Mouse (Mus musculus): ENCODE data around the gene Gp6. TPM values are rescaled to one million over a fixed set of nuclear protein-coding genes. Genes with fewer than 3 reads are reported as not detected.

Gene Gp6
- not detected for polyA plus RNA-seq (2017; shearing (Covaris generic))

DNA sequence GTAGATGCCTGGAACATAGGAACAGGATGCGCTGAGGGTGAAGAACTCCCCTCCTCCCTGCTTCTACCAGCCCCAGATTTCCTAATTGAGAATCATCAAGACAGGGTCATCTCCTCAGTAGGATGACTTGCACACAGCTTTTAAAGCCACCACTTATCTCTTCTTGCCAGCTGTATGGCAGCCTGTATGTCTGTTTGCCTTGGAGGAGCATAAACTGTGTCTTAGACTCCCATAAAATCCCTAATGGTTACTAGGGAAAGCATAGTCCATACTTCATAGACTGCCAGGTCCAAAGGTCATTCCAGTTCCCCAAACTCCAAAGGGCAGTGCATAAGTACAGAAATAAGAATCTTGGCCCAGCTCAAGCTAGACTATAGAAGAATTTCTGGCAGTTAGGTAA, at the start of gene Gp6:
Gene Gp6 (minus strand): TSS at position 15 of the 400 bp plus-strand sequence.

DNA sequence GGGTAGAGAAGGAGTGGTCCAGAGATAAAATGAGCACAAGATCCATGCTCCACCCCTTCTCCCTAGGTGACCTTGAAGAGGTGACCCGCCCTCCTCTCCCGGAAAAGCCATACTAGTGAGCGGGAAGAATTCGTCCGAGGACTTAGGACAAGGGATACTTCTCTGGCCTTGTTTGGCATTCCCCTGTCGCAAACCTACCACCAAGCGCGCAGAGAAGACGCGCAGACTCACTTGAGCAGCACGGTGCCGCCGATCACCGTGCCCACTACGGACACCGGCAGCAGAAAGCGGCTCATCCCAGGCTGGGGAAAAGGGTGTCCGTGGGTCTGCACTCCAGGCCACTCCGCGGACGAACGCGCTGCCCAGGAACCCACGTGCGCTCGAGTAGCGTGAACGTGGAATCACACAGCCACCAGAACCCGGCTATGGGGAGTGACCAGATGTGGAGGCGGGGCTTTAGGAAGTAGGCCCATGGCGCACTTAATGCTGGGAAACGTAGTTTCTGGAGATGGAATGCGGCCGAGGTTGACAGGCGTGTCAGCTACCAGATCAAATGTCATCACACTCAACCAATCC, 47.8 kb upstream of the Gp6 start, which contains the start of gene Rdh13:
Gene Rdh13 (minus strand): TSS at position 434 of the 576 bp plus-strand sequence.

GRCm38 (mm10) chr7:4337509-4337908, 60.0 kb downstream of the Gp6 start, which contains the start of gene Ncr1:
Ncr1 (plus strand) TSS chr7:4337724.

Other genes with a start within 250 kb of the Gp6 start
- gene Leng9, start 247.4 kb downstream of the Gp6 start, polyA plus RNA-seq (2017; shearing (Covaris generic)), result 18.7 TPM
- not detected for gene Cdc42ep5, start 232.9 kb downstream of the Gp6 start, polyA plus RNA-seq (2017; shearing (Covaris generic))
- gene Lilra5, start 160.0 kb downstream of the Gp6 start, polyA plus RNA-seq (2017; shearing (Covaris generic)), result not detected
- not detected for gene Ncr1, start 60.0 kb downstream of the Gp6 start, polyA plus RNA-seq (2017; shearing (Covaris generic))
- 3.0 TPM for gene Rdh13, start 47.9 kb upstream of the Gp6 start, polyA plus RNA-seq (2017; shearing (Covaris generic))
- gene Eps8l1, start 62.9 kb upstream of the Gp6 start, polyA plus RNA-seq (2017; shearing (Covaris generic)), result 9.4 TPM
- gene Ppp1r12c, start 103.9 kb upstream of the Gp6 start, polyA plus RNA-seq (2017; shearing (Covaris generic)), result 203 TPM
- gene Tnnt1, start 118.6 kb upstream of the Gp6 start, polyA plus RNA-seq (2017; shearing (Covaris generic)), result 2.5 TPM
- not detected for gene Tnni3, start 126.5 kb upstream of the Gp6 start, polyA plus RNA-seq (2017; shearing (Covaris generic))
- gene Dnaaf3, start 134.7 kb upstream of the Gp6 start, polyA plus RNA-seq (2017; shearing (Covaris generic)), result not detected
- gene Syt5, start 149.8 kb upstream of the Gp6 start, polyA plus RNA-seq (2017; shearing (Covaris generic)), result 1.0 TPM
- gene Ptprh, start 206.3 kb upstream of the Gp6 start, polyA plus RNA-seq (2017; shearing (Covaris generic)), result not detected
- 11.7 TPM for gene Tmem86b, start 233.7 kb upstream of the Gp6 start, polyA plus RNA-seq (2017; shearing (Covaris generic))

All from effector memory CD4-positive, alpha-beta T cell, adult 7 months (primary cell).